Mouse (Mus musculus) limb, embryonic 12.5 days (tissue): ENCODE results near the gene Camta1. TPM values are rescaled to one million over a fixed set of nuclear protein-coding genes. Genes with fewer than 3 reads are reported as not detected.

ENCODE experiments used
- ATAC-seq: fragments of 200-750 bp; cut with Nextera tagmentation; 2 replicates; pipeline ENCODE4 v1.8.0; 2017; ENCODE audit warnings: low read depth, moderate TSS enrichment; ENCODE audit not compliant: insufficient number of reproducible peaks, insufficient read depth, low FRiP score, low TSS enrichment
- H3K27ac ChIP-seq: fragments of 300-500 bp; sonication (generic); 2 replicates; pipeline ENCODE4 v1.5.1; 2016; ENCODE audit warnings: mild to moderate bottlenecking, moderate library complexity
- H3K27me3 ChIP-seq: fragments of 300-500 bp; sonication (generic); 2 replicates; pipeline ENCODE4 v1.6.1; 2016; ENCODE audit warnings: mild to moderate bottlenecking, moderate library complexity
- H3K36me3 ChIP-seq: fragments of 300-500 bp; sonication (generic); 2 replicates; pipeline ENCODE4 v1.6.1; 2016; ENCODE audit warnings: mild to moderate bottlenecking, moderate library complexity
- H3K4me1 ChIP-seq: fragments of 300-500 bp; sonication (generic); replicated peaks from 2 replicates; pipeline ENCODE4 v1.6.1; 2016
- H3K4me2 ChIP-seq: fragments of 300-500 bp; sonication (generic); 2 replicates; pipeline ENCODE4 v1.6.1; 2016; ENCODE audit warnings: mild to moderate bottlenecking, moderate library complexity
- H3K4me3 ChIP-seq: fragments of 300-500 bp; sonication (generic); replicated peaks from 2 replicates; pipeline ENCODE4 v1.5.1; 2016; ENCODE audit warnings: mild to moderate bottlenecking
- H3K9ac ChIP-seq: fragments of 300-500 bp; sonication (generic); replicated peaks from 2 replicates; pipeline ENCODE4 v1.6.1; 2016; ENCODE audit warnings: mild to moderate bottlenecking, moderate library complexity
- H3K9me3 ChIP-seq: fragments of 300-500 bp; sonication (generic); 2 replicates; pipeline ENCODE4 v1.6.1; 2016; ENCODE audit warnings: mild to moderate bottlenecking, moderate library complexity
- WGBS: fragments of 180-500 bp; shearing (Covaris S2); methylation state at CpG from one replicate; pipeline ENCODE4 v1.1.7; 2016; 5-methylcytosine and 5-hydroxymethylcytosine counted together
- polyA plus RNA-seq: library from polyadenylated mRNA; unstranded; fragments of >200 nt; fragmentation: Nextera tagmentation; extraction: Ambion mirVana; gene quantifications from 2 replicates; pipeline ENCODE4 v1.2.1, GENCODE M21; 2016

Camta1 gene
- polyA plus RNA-seq, 1 experiment from 2014 or later: 106 TPM

- Histone ChIP-seq H3K4me2 (no peak overlapping the region), H3K27me3 (no peaks in the 10 kb centered on the region), H3K27ac (no peak overlapping the region), H3K36me3 (peaks cover 89% of the 10 kb centered on the region), H3K9ac (no peak overlapping the region), H3K9me3 (no peaks in the 10 kb centered on the region), H3K4me3 (no peak overlapping the region), H3K4me1 (no peaks in the 10 kb centered on the region)
- ATAC-seq: no peak
- WGBS: 63% methylated on average over 9 of the region's 9 CpGs
Observed at GRCm38 (mm10) chr4:150901651-150902050, 960.0 kb downstream of the Camta1 start.

DNA sequence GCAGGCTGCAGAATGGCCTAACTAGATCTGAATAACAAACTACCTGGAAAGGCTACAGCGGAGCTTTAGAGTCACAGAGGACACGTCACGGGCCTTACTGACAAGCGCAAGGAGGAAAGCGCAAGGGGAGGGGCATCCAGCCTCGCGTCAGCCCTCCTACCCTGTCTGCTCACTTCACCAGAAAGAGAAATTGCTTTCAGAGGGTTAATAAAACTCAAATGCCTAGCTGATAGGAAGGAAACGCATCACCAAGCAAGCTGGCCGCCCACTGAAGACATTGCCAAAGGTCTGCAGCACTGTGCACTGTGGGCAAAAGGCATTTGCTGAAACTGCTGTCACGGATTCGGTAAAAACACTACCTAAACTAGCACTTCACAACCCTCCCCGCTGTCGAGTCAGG is 961.2 kb downstream of the Camta1 start:
- no peak for ATAC-seq
- WGBS: 95% methylated on average over 13 of the region's 13 CpGs
- Histone ChIP-seq H3K36me3 (peaks cover 93% of the 10 kb centered on the region), H3K4me2 (no peak overlapping the region), H3K9ac (no peak overlapping the region), H3K4me3 (no peak overlapping the region), H3K4me1 (no peaks in the 10 kb centered on the region), H3K27ac (no peak overlapping the region), H3K9me3 (no peaks in the 10 kb centered on the region), H3K27me3 (no peaks in the 10 kb centered on the region)

GRCm38 (mm10) chr4:150898716-150899365 is 962.8 kb downstream of the Camta1 start:
- Histone ChIP-seq H3K4me2 (no peak overlapping the region), H3K27ac (no peak overlapping the region), H3K4me3 (no peak overlapping the region), H3K36me3 (peaks cover 81% of the 10 kb centered on the region), H3K9me3 (no peaks in the 10 kb centered on the region), H3K27me3 (no peaks in the 10 kb centered on the region), H3K4me1 (peaks cover 5% of the 10 kb centered on the region; the same call in 1 of the 2 replicates), H3K9ac (no peak overlapping the region)
- WGBS: 59% methylated on average over 13 of the region's 13 CpGs
- no peak for ATAC-seq

GRCm38 (mm10) chr4:150896896-150897624 is 964.6 kb downstream of the Camta1 start:
- WGBS: 92% methylated on average over 26 of the region's 26 CpGs
- Histone ChIP-seq H3K27ac (no peak overlapping the region), H3K4me3 (no peak overlapping the region), H3K4me1 (peaks cover 5% of the 10 kb centered on the region; the same call in 1 of the 2 replicates), H3K4me2 (no peak overlapping the region), H3K9me3 (no peaks in the 10 kb centered on the region), H3K9ac (no peak overlapping the region), H3K27me3 (no peaks in the 10 kb centered on the region), H3K36me3 (peaks cover 63% of the 10 kb centered on the region)
- no peak for ATAC-seq

DNA sequence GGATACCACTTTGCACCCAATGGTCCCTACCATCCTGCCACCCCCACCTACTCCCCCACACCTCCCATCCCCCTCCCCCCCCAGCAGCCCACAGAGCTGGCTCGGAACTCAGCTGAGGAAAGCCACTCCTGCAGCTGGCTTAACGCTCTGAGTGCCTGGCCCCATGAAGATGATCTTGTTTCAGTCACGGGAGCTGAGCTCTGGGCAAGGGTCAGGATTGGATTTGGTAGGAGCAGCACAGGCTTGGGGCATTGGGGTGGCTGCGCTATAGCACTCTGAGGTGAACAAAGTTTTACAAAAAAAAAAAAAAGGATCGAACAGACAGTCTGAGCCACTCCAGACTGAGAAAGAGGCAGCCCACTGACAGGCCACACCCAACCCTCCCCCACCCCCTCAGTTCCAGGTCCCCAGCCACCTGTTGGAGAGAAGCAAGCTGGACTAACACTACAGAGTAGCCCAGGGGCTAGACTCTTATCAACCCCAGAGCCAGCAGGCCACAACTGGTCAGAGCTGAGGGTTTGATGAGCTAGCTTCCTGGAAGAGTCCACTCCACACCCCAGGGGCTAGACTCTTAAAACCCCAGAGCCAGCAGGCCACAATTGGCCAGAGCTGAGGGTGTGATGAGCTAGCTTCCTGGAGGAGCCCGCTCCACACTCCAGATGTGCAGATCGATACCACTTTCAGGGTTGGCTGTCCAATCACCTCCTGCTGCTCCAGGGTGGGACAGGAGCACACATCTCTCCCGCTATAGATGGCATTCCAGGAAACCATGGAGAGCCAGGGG is 966.8 kb downstream of the Camta1 start:
- no peak overlapping the region for H3K27ac ChIP-seq
- H3K4me2 ChIP-seq: no peak overlapping the region
- no peaks in the 10 kb centered on the region for H3K27me3 ChIP-seq
- peaks cover 19% of the 10 kb centered on the region for H3K4me1 ChIP-seq
- no peaks in the 10 kb centered on the region for H3K9me3 ChIP-seq
- H3K4me3 ChIP-seq: no peak overlapping the region
- no peak for ATAC-seq
- peaks cover 42% of the 10 kb centered on the region for H3K36me3 ChIP-seq
- 67% methylated on average over 8 of the region's 8 CpGs for WGBS
- no peak overlapping the region for H3K9ac ChIP-seq

DNA sequence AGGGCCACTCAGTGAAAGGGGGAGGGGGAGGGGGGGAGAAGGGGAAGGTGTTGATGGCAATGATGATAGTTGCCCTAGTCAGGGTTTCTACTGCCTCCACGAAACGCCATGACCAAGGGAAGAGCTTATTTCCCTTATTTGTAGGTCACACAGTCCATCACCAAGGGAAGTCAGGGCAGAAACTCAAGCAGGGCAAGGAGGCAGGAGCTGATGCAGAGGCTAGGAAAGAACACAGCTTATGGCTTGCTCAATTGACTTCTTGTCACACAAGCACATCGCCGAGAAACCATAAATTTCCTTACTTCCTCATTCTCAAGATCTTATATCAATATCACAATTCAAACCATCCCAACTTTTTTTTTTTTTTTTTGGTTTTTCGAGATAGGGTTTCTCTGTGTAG is 970.4 kb downstream of the Camta1 start:
- H3K4me2 ChIP-seq: no peak overlapping the region
- H3K36me3 ChIP-seq: peaks cover 7% of the 10 kb centered on the region
- H3K9me3 ChIP-seq: no peaks in the 10 kb centered on the region
- ATAC-seq: no peak
- peak overlapping the region; percentile 91; the same call in 1 of the 2 replicates for H3K27ac ChIP-seq
- no peak overlapping the region for H3K9ac ChIP-seq
- H3K4me1 ChIP-seq: peaks cover 38% of the 10 kb centered on the region
- H3K27me3 ChIP-seq: no peaks in the 10 kb centered on the region
- 67% methylated on average over 5 of the region's 5 CpGs for WGBS
- no peak overlapping the region for H3K4me3 ChIP-seq

DNA sequence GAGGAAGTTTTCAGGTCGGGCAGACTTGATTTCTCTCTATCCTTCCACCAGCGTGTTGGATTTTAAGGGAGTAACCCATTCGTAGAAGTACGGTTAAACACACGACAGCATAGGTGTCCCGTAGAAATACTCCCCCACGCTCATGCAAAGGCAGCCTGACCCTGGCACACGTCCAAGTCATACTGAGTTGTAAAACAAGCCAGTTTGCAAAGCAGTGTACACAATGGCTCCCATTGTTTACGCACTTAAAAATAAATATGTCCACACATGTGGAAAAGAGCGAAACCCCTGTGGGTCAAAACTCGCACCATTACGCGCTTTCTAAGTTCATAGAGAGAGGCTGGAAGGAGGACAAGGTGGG is 971.7 kb downstream of the Camta1 start:
- H3K4me2 ChIP-seq: peak overlapping the region; percentile 19
- peak overlapping the region; percentile 91 for H3K27ac ChIP-seq
- no peak overlapping the region for H3K9ac ChIP-seq
- no peak overlapping the region for H3K4me3 ChIP-seq
- no peaks in the 10 kb centered on the region for H3K27me3 ChIP-seq
- ATAC-seq: no peak
- WGBS: 42% methylated on average over 13 of the region's 13 CpGs
- no peaks in the 10 kb centered on the region for H3K9me3 ChIP-seq
- peaks cover 34% of the 10 kb centered on the region for H3K4me1 ChIP-seq
- H3K36me3 ChIP-seq: no peaks in the 10 kb centered on the region

- Histone ChIP-seq H3K27ac (peak overlapping the region; percentile 91), H3K27me3 (no peaks in the 10 kb centered on the region), H3K9ac (no peak overlapping the region), H3K4me2 (peak overlapping the region; percentile 19), H3K9me3 (no peaks in the 10 kb centered on the region), H3K4me1 (peaks cover 34% of the 10 kb centered on the region), H3K36me3 (no peaks in the 10 kb centered on the region), H3K4me3 (no peak overlapping the region)
- ATAC-seq: peak; percentile 23; the same call in 1 of the 2 replicates
- WGBS: 33% methylated on average over 20 of the region's 20 CpGs
Observed at GRCm38 (mm10) chr4:150889273-150889954, 972.3 kb downstream of the Camta1 start.

- Histone ChIP-seq H3K4me1 (peaks cover 34% of the 10 kb centered on the region), H3K9ac (no peak overlapping the region), H3K4me3 (no peak overlapping the region), H3K36me3 (no peaks in the 10 kb centered on the region), H3K9me3 (no peaks in the 10 kb centered on the region), H3K4me2 (no peak overlapping the region), H3K27me3 (no peaks in the 10 kb centered on the region), H3K27ac (peak overlapping the region; percentile 56; the same call in 1 of the 2 replicates)
- 74% methylated on average over 4 of the region's 4 CpGs for WGBS
- ATAC-seq: no peak
Observed at GRCm38 (mm10) chr4:150888492-150888891, 973.2 kb downstream of the Camta1 start.

DNA sequence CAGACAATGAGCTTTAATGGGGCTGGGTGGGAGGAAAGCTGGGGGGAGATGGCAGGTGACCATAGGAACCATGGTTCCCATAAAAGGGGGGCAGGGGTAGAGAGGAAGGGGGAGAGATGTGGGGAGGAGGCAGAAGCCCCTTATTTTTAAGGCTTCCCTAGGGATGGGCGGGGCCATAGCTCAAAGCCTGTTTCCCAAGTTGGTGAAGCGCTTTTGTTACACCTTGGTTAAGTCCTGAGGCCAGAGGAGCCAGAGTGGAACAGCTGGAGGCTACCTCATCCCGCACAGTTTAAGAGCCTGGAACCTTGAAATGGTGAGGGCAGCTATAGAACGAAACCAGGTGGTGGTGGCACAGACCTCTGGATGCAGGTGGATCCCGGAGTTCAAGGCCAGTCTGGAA is 973.8 kb downstream of the Camta1 start:
- no peaks in the 10 kb centered on the region for H3K9me3 ChIP-seq
- no peak overlapping the region for H3K4me2 ChIP-seq
- H3K9ac ChIP-seq: no peak overlapping the region
- H3K36me3 ChIP-seq: no peaks in the 10 kb centered on the region
- no peaks in the 10 kb centered on the region for H3K27me3 ChIP-seq
- no peak overlapping the region for H3K27ac ChIP-seq
- no peak for ATAC-seq
- no peak overlapping the region for H3K4me3 ChIP-seq
- 64% methylated on average over 5 of the region's 5 CpGs for WGBS
- H3K4me1 ChIP-seq: peaks cover 34% of the 10 kb centered on the region

DNA sequence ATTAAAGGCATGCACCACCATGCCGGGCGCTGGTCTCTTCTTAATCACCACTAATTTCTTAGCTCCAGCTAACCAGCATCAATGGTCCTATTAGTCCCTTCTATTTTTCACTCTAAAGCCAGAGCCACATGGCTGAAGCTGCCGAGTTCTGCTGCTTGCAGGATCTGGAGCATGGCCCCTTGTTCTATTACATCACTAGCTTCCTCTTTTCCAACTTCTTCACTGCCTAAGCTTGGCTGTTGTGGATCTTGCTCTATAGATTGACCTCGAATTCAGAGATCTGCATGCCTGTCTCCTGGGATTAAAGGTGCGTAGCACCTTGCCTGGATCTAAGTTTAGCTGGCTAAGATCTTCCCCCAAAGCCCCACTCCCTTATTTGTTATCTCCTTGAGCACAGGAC is 979.0 kb downstream of the Camta1 start:
- H3K27ac ChIP-seq: no peak overlapping the region
- H3K9me3 ChIP-seq: peaks cover 33% of the 10 kb centered on the region
- peaks cover 5% of the 10 kb centered on the region; the same call in 1 of the 2 replicates for H3K36me3 ChIP-seq
- ATAC-seq: no peak
- no peak overlapping the region for H3K4me3 ChIP-seq
- H3K27me3 ChIP-seq: no peaks in the 10 kb centered on the region
- WGBS: 91% methylated on average over 5 of the region's 5 CpGs
- H3K4me1 ChIP-seq: 0 out of 2 replicates have a peak, but pooled peaks cover under 1% of the 10 kb centered on the region
- H3K9ac ChIP-seq: no peak overlapping the region
- no peak overlapping the region for H3K4me2 ChIP-seq
